Mouse (Mus musculus): ENCODE measurements around the gene Celf5. TPM values are rescaled to one million over a fixed set of nuclear protein-coding genes. Genes with fewer than 3 reads are reported as not detected.
A peak's percentile ranks its signal among the peaks of the same experiment; 100 is the strongest.

Gene Celf5
- polyA plus RNA-seq, 1 experiment = 1.0 TPM

DNA sequence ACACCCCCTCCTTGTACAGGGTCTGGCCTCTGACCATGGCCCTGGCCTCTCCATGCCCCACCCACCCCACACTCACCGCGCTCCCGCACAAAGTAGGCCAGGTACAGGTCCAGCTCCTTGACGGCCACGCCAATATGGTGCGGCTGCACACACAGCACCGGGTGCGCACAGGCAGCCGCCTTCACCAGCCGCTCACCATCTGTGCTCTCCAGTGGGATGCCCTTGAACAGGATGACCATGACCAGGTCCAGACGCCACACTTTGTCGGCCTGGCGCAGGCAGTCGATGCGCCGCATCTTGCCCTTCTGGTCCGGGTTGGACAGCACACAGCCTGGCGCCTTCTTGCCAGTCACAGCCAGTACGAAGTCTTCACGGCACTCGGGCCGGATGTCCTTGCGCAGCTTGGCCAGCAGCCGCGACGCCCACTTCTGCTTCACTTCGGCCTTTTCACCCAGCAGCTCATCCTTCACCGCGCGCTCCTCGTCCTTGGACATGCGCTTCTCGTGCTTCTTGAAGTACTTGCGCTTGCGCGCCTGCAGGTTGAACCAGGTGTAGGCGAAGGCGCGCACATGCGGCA is 62.2 kb downstream of the Celf5 start:
- H3K79me3 ChIP-seq (ENCODE audit: low read depth) = peaks cover 93% of the 10 kb centered on the region
- no peaks in the 10 kb centered on the region for H3K27me3 ChIP-seq (ENCODE audit: control insufficient read depth, insufficient read depth, insufficient read length)
- H3ac ChIP-seq (ENCODE audit: control insufficient read depth, insufficient read length, low read depth) = no peak overlapping the region
- H3K4me3 ChIP-seq (ENCODE audit: insufficient read depth, poor library complexity, severe bottlenecking) = no peak overlapping the region
- no peak for TF ChIP-seq MAX (IDR thresholded peaks at IDR 0.05)
- TF ChIP-seq CTCF (IDR thresholded peaks at IDR 0.05; ENCODE audit: control insufficient read depth, insufficient read depth, insufficient read length) = no peak
- no peak for TF ChIP-seq USF1 (IDR thresholded peaks at IDR 0.05; ENCODE audit: low read depth)
- no peak for TF ChIP-seq MYOD1 (IDR thresholded peaks at IDR 0.05; ENCODE audit: control insufficient read depth, insufficient read length, low read depth)
- no peak for TF ChIP-seq MYOG (IDR thresholded peaks at IDR 0.05; ENCODE audit: control insufficient read depth, extremely low read depth, insufficient read length)
- TF ChIP-seq FOSL1 (IDR thresholded peaks at IDR 0.05; ENCODE audit: insufficient read depth, low read length, poor library complexity, severe bottlenecking) = no peak
- no peak for TF ChIP-seq CEBPB (IDR thresholded peaks at IDR 0.05; ENCODE audit: low read depth)
- H3K36me3 ChIP-seq (ENCODE audit: control insufficient read depth, insufficient read depth) = peaks cover 73% of the 10 kb centered on the region
- H3K79me2 ChIP-seq (ENCODE audit: control insufficient read depth, insufficient read depth) = peaks cover 100% of the 10 kb centered on the region

DNA sequence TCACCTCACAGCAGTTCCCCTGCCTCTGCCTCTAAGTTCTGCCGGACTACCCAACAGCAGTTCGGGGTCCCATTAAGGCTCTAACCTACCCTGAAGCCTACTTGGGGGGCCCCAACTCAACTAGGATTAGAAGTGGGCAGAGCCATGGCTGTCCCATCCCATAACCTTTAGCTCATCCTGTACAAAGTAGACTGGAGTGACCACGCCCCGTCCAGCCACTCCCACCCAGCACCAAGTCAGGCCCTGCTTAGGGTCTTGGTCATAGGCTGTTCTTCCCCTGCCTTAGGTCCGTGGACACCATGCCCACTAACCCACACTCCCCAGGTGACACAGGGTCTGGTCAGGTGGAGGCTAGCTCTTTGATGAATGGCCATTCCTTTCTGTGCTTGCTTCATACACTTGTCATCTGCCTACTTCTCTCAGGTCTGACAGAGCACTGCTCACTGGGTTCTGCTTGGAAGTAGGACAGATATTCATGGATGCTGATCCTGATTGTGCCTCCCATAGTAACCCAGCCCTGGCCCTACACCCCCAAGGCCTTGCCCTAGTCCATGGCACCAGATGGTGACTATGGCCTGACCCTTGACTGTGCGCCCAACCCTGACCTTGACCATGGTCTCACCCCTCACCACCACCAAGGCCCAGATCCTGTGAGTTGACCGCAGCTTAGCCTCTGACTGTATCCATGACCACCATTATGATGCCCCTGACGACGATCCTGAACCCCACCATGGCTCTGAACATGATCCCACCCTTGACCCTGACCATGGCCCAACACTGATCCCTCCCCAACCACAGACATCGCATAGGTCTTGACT is 63.2 kb downstream of the Celf5 start:
- no peaks in the 10 kb centered on the region for H3K27me3 ChIP-seq (ENCODE audit: control insufficient read depth, insufficient read depth, insufficient read length)
- peaks cover 82% of the 10 kb centered on the region for H3K36me3 ChIP-seq (ENCODE audit: control insufficient read depth, insufficient read depth)
- H3ac ChIP-seq (ENCODE audit: control insufficient read depth, insufficient read length, low read depth) = no peak overlapping the region
- H3K79me3 ChIP-seq (ENCODE audit: low read depth) = peaks cover 95% of the 10 kb centered on the region
- no peak for TF ChIP-seq MYOG (IDR thresholded peaks at IDR 0.05; ENCODE audit: control insufficient read depth, extremely low read depth, insufficient read length)
- TF ChIP-seq CTCF (IDR thresholded peaks at IDR 0.05; ENCODE audit: control insufficient read depth, insufficient read depth, insufficient read length) = no peak
- no peak for TF ChIP-seq MAX (IDR thresholded peaks at IDR 0.05)
- no peak for TF ChIP-seq CEBPB (IDR thresholded peaks at IDR 0.05; ENCODE audit: low read depth)
- no peak for TF ChIP-seq USF1 (IDR thresholded peaks at IDR 0.05; ENCODE audit: low read depth)
- TF ChIP-seq FOSL1 (IDR thresholded peaks at IDR 0.05; ENCODE audit: insufficient read depth, low read length, poor library complexity, severe bottlenecking) = no peak
- TF ChIP-seq MYOD1 (IDR thresholded peaks at IDR 0.05; ENCODE audit: control insufficient read depth, insufficient read length, low read depth) = no peak
- no peak overlapping the region for H3K4me3 ChIP-seq (ENCODE audit: insufficient read depth, poor library complexity, severe bottlenecking)
- peaks cover 100% of the 10 kb centered on the region for H3K79me2 ChIP-seq (ENCODE audit: control insufficient read depth, insufficient read depth)

DNA sequence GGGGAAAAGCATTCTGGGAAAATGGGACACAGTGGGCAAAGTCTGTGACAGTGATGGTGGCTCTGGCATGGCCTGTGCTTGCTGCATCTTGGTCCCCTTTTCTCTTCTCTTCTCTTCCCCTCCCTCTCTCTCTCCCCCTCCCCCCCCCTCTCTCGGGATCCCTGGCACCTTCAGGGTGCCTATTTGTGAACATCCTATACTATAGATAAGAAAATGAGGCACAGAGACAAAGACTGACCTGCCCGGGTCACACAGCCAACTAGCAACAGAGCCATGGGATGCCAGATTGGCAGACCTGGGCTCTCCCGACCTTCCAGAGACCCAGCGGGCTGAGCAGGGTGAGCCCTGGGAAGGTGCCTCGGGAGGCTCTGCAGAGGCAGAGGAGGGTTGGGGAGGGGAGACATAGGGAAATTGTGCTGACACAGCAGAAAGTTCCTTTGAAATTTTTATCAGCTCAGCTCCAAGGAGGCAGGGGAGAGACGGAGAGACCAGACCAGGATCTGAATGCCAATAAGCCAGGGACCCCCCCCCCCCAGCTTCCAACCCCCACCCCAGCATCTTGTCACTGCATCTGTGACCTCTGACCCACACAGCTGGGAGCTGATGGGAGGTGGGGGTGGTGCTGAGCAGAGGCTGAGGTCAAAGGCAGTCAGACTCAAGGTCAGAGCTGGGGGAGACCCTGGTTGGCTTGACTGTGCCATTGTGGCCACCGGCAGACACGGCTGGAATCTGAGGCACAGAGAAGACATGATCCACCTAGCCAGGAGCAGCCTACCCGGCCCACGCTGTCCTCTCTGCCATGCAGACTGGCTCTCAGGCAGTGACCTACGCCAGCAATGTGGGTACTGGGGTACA is 64.1 kb downstream of the Celf5 start:
- Histone ChIP-seq H3K4me3 (ENCODE audit: insufficient read depth, poor library complexity, severe bottlenecking) (no peak overlapping the region), H3K79me2 (ENCODE audit: control insufficient read depth, insufficient read depth) (peaks cover 100% of the 10 kb centered on the region), H3K36me3 (ENCODE audit: control insufficient read depth, insufficient read depth) (peaks cover 87% of the 10 kb centered on the region), H3K27me3 (ENCODE audit: control insufficient read depth, insufficient read depth, insufficient read length) (no peaks in the 10 kb centered on the region), H3K79me3 (ENCODE audit: low read depth) (peaks cover 94% of the 10 kb centered on the region), H3ac (ENCODE audit: control insufficient read depth, insufficient read length, low read depth) (no peak overlapping the region)
- TF ChIP-seq CEBPB (IDR thresholded peaks at IDR 0.05; ENCODE audit: low read depth) = no peak
- no peak for TF ChIP-seq MAX (IDR thresholded peaks at IDR 0.05)
- no peak for TF ChIP-seq MYOG (IDR thresholded peaks at IDR 0.05; ENCODE audit: control insufficient read depth, extremely low read depth, insufficient read length)
- no peak for TF ChIP-seq CTCF (IDR thresholded peaks at IDR 0.05; ENCODE audit: control insufficient read depth, insufficient read depth, insufficient read length)
- TF ChIP-seq USF1 (IDR thresholded peaks at IDR 0.05; ENCODE audit: low read depth) = no peak
- no peak for TF ChIP-seq MYOD1 (IDR thresholded peaks at IDR 0.05; ENCODE audit: control insufficient read depth, insufficient read length, low read depth)
- no peak for TF ChIP-seq FOSL1 (IDR thresholded peaks at IDR 0.05; ENCODE audit: insufficient read depth, low read length, poor library complexity, severe bottlenecking)

DNA sequence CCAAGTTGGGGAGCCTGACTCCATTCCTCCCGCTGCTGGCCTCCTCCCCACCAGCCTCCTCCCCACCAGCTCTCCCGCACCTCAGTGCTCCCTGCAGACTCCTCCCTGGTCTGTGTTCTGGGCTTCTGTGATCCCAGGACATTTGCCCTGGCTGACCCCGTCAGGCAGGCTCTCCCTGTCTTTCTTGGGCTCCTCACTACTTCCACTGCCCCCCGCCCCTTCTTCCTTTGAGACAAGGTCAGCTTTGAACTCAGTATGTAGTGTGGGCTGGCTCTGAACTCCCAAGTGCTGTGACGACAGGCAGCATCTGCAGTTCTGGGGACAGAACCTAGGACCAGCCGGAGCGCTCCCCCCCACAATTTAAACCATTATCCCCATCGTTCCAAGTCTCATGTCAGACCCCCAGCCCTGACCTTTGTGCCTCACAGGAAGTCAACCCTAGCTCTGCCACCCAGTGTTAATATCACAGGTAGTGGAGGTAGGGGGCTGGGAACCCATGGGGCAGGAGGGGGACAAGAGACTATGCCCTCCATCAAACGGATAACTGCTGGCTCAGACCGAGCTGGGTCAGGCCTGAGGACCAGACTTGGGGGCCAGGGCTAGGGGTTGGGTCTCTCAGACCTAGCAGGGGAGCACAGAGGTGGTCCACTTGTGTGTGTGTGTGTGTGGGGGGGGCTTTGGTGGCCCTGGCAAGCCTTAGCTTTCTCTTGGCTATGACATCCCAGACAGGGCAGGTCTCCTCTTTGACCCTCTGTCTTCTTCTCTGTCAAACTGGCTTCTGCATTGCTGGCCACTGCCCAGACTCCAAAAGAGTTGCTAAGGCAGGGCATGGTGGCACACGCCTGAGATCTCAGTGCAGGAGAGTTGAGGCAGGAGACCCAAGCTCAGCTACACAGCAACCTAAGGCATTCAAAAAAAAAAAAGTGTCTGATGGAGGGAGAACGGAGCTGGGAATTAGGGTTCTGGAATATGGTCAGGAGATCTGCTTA is 65.0 kb downstream of the Celf5 start:
- Histone ChIP-seq H3K4me3 (ENCODE audit: insufficient read depth, poor library complexity, severe bottlenecking) (no peak overlapping the region), H3K79me2 (ENCODE audit: control insufficient read depth, insufficient read depth) (peaks cover 100% of the 10 kb centered on the region), H3K27me3 (ENCODE audit: control insufficient read depth, insufficient read depth, insufficient read length) (no peaks in the 10 kb centered on the region), H3ac (ENCODE audit: control insufficient read depth, insufficient read length, low read depth) (peak overlapping the region; percentile 59), H3K79me3 (ENCODE audit: low read depth) (peaks cover 93% of the 10 kb centered on the region), H3K36me3 (ENCODE audit: control insufficient read depth, insufficient read depth) (peaks cover 87% of the 10 kb centered on the region)
- TF ChIP-seq CEBPB (IDR thresholded peaks at IDR 0.05; ENCODE audit: low read depth) = no peak
- TF ChIP-seq MAX (IDR thresholded peaks at IDR 0.05) = no peak
- TF ChIP-seq MYOG (IDR thresholded peaks at IDR 0.05; ENCODE audit: control insufficient read depth, extremely low read depth, insufficient read length) = no peak
- TF ChIP-seq CTCF (IDR thresholded peaks at IDR 0.05; ENCODE audit: control insufficient read depth, insufficient read depth, insufficient read length) = no peak
- no peak for TF ChIP-seq FOSL1 (IDR thresholded peaks at IDR 0.05; ENCODE audit: insufficient read depth, low read length, poor library complexity, severe bottlenecking)
